Mouse (Mus musculus) MEL (cell line): ENCODE results near the gene Agmat. TPM values are rescaled to one million over a fixed set of nuclear protein-coding genes. Genes with fewer than 3 reads are reported as not detected.

ENCODE experiments used
- DNase-seq: peaks from one replicate; pipeline ENCODE4 v3.0.0; 2011; ENCODE audit warnings: low read depth, low spot score
- H3K27ac ChIP-seq: 2 replicates; pipeline ENCODE4 v1.5.1; 2012; ENCODE audit warnings: low read depth, mild to moderate bottlenecking, control low read depth, low read length, moderate library complexity; ENCODE audit not compliant: control insufficient read depth
- H3K27me3 ChIP-seq, 2 experiments: fragments of 150-350 bp in 1 of 2; sonication (generic) in 1 of 2; 2 replicates each; pipeline ENCODE4 v1.6.1; 2012; ENCODE audit warnings: low read length in 2 of 2, mild to moderate bottlenecking in 2 of 2, improper control_type of control experiment in 1 of 2, moderate library complexity in 1 of 2; ENCODE audit not compliant: insufficient read depth in 2 of 2, control insufficient read depth in 1 of 2
- H3K36me3 ChIP-seq, 2 experiments: 2 replicates each; pipeline ENCODE4 v1.6.1; 2012 to 2014; ENCODE audit warnings: low read length in 2 of 2, improper control_type of control experiment in 1 of 2, inconsistent platforms in 1 of 2, mild to moderate bottlenecking in 1 of 2; ENCODE audit not compliant: insufficient read depth in 2 of 2, control insufficient read depth in 1 of 2
- H3K4me1 ChIP-seq, 2 experiments: fragments of 150-350 bp in 1 of 2; sonication (generic) in 1 of 2; 2 replicates each; pipeline ENCODE4 v1.6.1; 2012; ENCODE audit warnings: low read length in 2 of 2, improper control_type of control experiment in 1 of 2, mild to moderate bottlenecking in 1 of 2; ENCODE audit not compliant: insufficient read depth in 2 of 2, control insufficient read depth in 1 of 2
- H3K4me3 ChIP-seq, 2 experiments: fragments of 150-350 bp in 1 of 2; sonication (generic) in 1 of 2; 2 replicates each; pipeline ENCODE4 v1.5.1; 2012; ENCODE audit warnings: low read depth in 2 of 2, low read length in 2 of 2, mild to moderate bottlenecking in 2 of 2, moderate library complexity in 2 of 2, control low read depth in 1 of 2, improper control_type of control experiment in 1 of 2; ENCODE audit not compliant: control insufficient read depth in 1 of 2, insufficient read depth in 1 of 2
- H3K79me2 ChIP-seq: 2 replicates; pipeline ENCODE4 v1.6.1; 2012; ENCODE audit warnings: mild to moderate bottlenecking, low read length, moderate library complexity; ENCODE audit not compliant: control insufficient read depth, poor library complexity, insufficient read depth
- H3K9ac ChIP-seq: 2 replicates; pipeline ENCODE4 v1.6.1; 2012; ENCODE audit warnings: low read depth, mild to moderate bottlenecking, control low read depth, low read length, moderate library complexity; ENCODE audit not compliant: control insufficient read depth, poor library complexity, severe bottlenecking
- H3K9me3 ChIP-seq: fragments of 150-350 bp; sonication (generic); replicated peaks from 2 replicates; pipeline ENCODE4 v1.6.1; 2012; ENCODE audit warnings: mild to moderate bottlenecking, low read length, improper control_type of control experiment, moderate library complexity; ENCODE audit not compliant: insufficient read depth
- BHLHE40 ChIP-seq: IDR thresholded peaks from 2 replicates; pipeline ENCODE4 v1.6.1; 2012; ENCODE audit warnings: low read depth, mild to moderate bottlenecking, inconsistent platforms, low read length, improper control_type of control experiment, borderline replicate concordance
- ELF1 ChIP-seq: IDR thresholded peaks from 2 replicates; pipeline ENCODE4 v1.6.1; 2014; ENCODE audit warnings: low read depth, mild to moderate bottlenecking, inconsistent platforms, low read length, improper control_type of control experiment, moderate library complexity
- EP300 ChIP-seq, 2 experiments: IDR thresholded peaks; 2 replicates each; pipeline ENCODE4 v1.6.1; 2011; ENCODE audit warnings: improper control_type of control experiment in 2 of 2, low read length in 2 of 2, low read depth in 1 of 2, mild to moderate bottlenecking in 1 of 2
- GATA1 ChIP-seq: IDR thresholded peaks from 2 replicates; pipeline ENCODE4 v1.6.1; 2011; ENCODE audit warnings: low read depth, low read length, improper control_type of control experiment
- JUND ChIP-seq: IDR thresholded peaks from 2 replicates; pipeline ENCODE4 v1.6.1; 2011; ENCODE audit warnings: low read depth, mild to moderate bottlenecking, improper control_type of control experiment, low read length
- MAX ChIP-seq: IDR thresholded peaks from 2 replicates; pipeline ENCODE4 v1.6.1; 2011; ENCODE audit warnings: low read length, improper control_type of control experiment
- MEF2A ChIP-seq: IDR thresholded peaks from 2 replicates; pipeline ENCODE4 v1.6.1; 2014; ENCODE audit warnings: low read depth, mild to moderate bottlenecking, inconsistent platforms, low read length, improper control_type of control experiment; ENCODE audit not compliant: poor library complexity, insufficient replicate concordance, severe bottlenecking; ENCODE audit errors: extremely low read depth
- NRF1 ChIP-seq: IDR thresholded peaks from 2 replicates; pipeline ENCODE4 v1.6.1; 2014; ENCODE audit warnings: low read depth, mild to moderate bottlenecking, inconsistent platforms, low read length, improper control_type of control experiment, moderate library complexity; ENCODE audit not compliant: poor library complexity, insufficient read depth, severe bottlenecking
- RAD21 ChIP-seq: IDR thresholded peaks from 2 replicates; pipeline ENCODE4 v1.6.1; 2011; ENCODE audit warnings: mild to moderate bottlenecking, low read depth, low read length, improper control_type of control experiment
- SIN3A ChIP-seq: IDR thresholded peaks from 2 replicates; pipeline ENCODE4 v1.6.1; 2012; ENCODE audit warnings: low read length, improper control_type of control experiment, inconsistent platforms
- TCF12 ChIP-seq: IDR thresholded peaks from 2 replicates; pipeline ENCODE4 v1.6.1; 2014; ENCODE audit warnings: low read depth, mild to moderate bottlenecking, inconsistent platforms, low read length, improper control_type of control experiment, moderate library complexity
- USF1 ChIP-seq: IDR thresholded peaks from 2 replicates; pipeline ENCODE4 v1.6.1; 2014; ENCODE audit warnings: low read depth, mild to moderate bottlenecking, inconsistent platforms, low read length, improper control_type of control experiment, moderate library complexity
- USF2 ChIP-seq, 2 experiments: IDR thresholded peaks; 2 replicates each; pipeline ENCODE4 v1.6.1; 2011 to 2012; ENCODE audit warnings: improper control_type of control experiment in 2 of 2, low read length in 2 of 2, borderline replicate concordance in 1 of 2, inconsistent platforms in 1 of 2, low read depth in 1 of 2, mild to moderate bottlenecking in 1 of 2; ENCODE audit not compliant: insufficient read depth in 1 of 2
- ZNF384 ChIP-seq: IDR thresholded peaks from 2 replicates; pipeline ENCODE4 v1.6.1; 2012; ENCODE audit warnings: low read depth, mild to moderate bottlenecking, inconsistent platforms, low read length, improper control_type of control experiment
- polyA plus RNA-seq, 2 experiments: library from polyadenylated mRNA; stranded (reverse) in 1 of 2; unstranded in 1 of 2; fragments of >175 nt in 1 of 2; fragments of >200 nt in 1 of 2; gene quantifications; 2 replicates each; pipeline versions ENCODE4 v1.2.1 to v1.2.4; 2012; ENCODE audit warnings: low replicate concordance in 2 of 2, low read depth in 1 of 2; ENCODE audit not compliant: insufficient read length in 2 of 2, insufficient read depth in 1 of 2, missing spikeins in 1 of 2
- total RNA-seq: library from RNA; depleted of rRNA; stranded (reverse); fragments of 300-350 nt; gene quantifications from 2 replicates; pipeline ENCODE4 v1.2.3, GENCODE M21; 2012

Gene Agmat
- total and polyA plus RNA-seq, 3 experiments = 0.07 to 0.12 TPM; not detected in 1

DNA sequence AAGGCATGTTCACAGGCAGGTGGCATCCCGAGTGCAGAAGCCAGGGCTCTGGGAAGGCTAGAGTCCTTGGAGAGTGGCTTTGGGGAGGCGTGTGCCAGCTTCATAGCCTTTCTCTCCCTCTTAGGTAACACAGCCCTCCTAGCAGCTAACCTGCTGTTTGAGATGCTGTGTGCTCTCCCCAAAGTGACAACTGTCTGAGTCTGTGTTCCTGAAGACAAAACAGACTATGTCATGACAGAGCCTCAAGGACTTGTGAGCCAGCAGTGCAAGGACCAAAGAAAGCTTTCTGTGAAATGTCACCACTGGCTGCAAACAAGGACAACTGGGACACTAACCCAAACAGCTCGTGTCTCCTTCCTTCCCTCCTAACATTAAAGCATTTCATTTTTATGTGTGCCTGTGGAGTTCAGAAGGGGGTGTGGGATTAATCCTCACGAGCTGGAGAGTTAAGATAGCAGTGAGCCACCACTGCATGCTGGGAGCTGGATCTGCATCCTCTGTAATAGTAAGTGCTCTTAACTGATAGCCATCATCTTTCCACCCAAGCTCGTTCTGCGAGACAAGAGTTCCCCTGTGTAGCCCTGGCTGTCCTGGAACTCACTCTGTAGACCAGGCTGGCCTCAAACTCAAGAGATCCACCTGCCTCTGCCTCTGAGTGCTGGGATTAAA, 12.5 kb downstream of the Agmat start:
- Histone ChIP-seq H3K36me3 (peaks cover 0 to 4% of the 10 kb centered on the region in 2 experiments; a peak in 2 of 4 replicates), H3K9ac (peak overlapping the region; percentile 22; the same call in 1 of the 2 replicates)
- TF ChIP-seq EP300 (IDR thresholded peaks at IDR 0.05; ENCODE audit: low read depth in 1 of 2, low read length in 2 of 2) = peak in 1 of 2 experiments; percentile 15; a peak in 1 of 4 replicates
- TF ChIP-seq GATA1 = peak; percentile 42; the same call in 1 of the 2 replicates
- TF ChIP-seq NRF1 = no peak
- TF ChIP-seq SIN3A = 0 out of 2 replicates have a peak, but pooled peaks have one; percentile 21
- 0 out of 2 replicates have a peak, but pooled peaks have one; percentile 22 for TF ChIP-seq BHLHE40
- no peak for TF ChIP-seq ZNF384

GRCm38 (mm10) chr4:141760942-141761341, 14.5 kb downstream of the Agmat start:
- H3K79me2 ChIP-seq = no peaks in the 10 kb centered on the region
- TF ChIP-seq USF1 = no peak
- no peak for TF ChIP-seq RAD21
- TF ChIP-seq ELF1 = no peak
- no peak for TF ChIP-seq ZNF384
- no peak for TF ChIP-seq MAX
- no peak for TF ChIP-seq MEF2A
- no peak for TF ChIP-seq JUND
- TF ChIP-seq USF2 (IDR thresholded peaks at IDR 0.05; ENCODE audit: borderline replicate concordance in 1 of 2, insufficient read depth in 1 of 2, low read depth in 1 of 2, low read length in 2 of 2) = no peak
- TF ChIP-seq TCF12 = no peak
- H3K9ac ChIP-seq = no peak overlapping the region
- H3K36me3 ChIP-seq = peaks cover 0 to 4% of the 10 kb centered on the region in 2 experiments; a peak in 2 of 4 replicates
- H3K9me3 ChIP-seq = no peaks in the 10 kb centered on the region
- peaks cover 4 to 11% of the 10 kb centered on the region in 2 experiments for H3K4me1 ChIP-seq
- H3K27me3 ChIP-seq = no peaks in the 10 kb centered on the region
- no peak overlapping the region for H3K4me3 ChIP-seq
- no peak overlapping the region for H3K27ac ChIP-seq
- no peak for DNase-seq

More for the DNA sequence above, 12.5 kb downstream of the Agmat start:
- H3K4me3 ChIP-seq = no peak overlapping the region
- H3K27ac ChIP-seq = 0 out of 2 replicates have a peak overlapping the region, but pooled peaks have one; percentile 5
- no peaks in the 10 kb centered on the region for H3K27me3 ChIP-seq
- no peaks in the 10 kb centered on the region for H3K9me3 ChIP-seq
- no peaks in the 10 kb centered on the region for H3K79me2 ChIP-seq
- peak; percentile 59 for DNase-seq
- peaks cover 4 to 11% of the 10 kb centered on the region in 2 experiments for H3K4me1 ChIP-seq
